Mouse (Mus musculus): Measurements from ENCODE around the gene Tcp11l1. TPM values are rescaled to one million over a fixed set of nuclear protein-coding genes. Genes with fewer than 3 reads are reported as not detected.

Tcp11l1 gene
- polyA plus RNA-seq, 2 experiments: 2.5 to 5.0 TPM

DNA sequence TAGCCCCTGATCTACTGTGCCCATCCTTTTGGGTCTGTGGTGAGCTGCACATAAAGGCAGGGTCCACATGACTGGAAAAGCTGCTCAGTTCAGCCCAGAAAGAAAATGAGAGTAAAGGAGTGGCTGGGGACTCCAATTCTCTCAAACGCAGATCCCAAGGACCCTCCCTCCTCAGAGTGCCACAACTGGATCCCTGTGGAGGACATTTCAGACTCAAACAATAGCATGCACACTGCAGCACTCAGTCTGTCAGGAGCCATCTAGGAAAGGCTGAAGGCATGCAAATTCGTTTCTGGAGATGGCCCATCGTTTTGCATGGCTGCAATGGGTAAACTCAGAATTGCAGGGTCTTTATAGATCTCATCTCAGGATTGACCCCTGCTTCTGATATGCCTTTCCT lies 8.8 kb downstream of the Tcp11l1 start:
- no peak overlapping the region for H3K9ac ChIP-seq (replicated peaks)
- H3K4me2 ChIP-seq (ENCODE audit: low read depth): no peak overlapping the region
- DNase-seq (ENCODE audit: low read depth in 3 of 3, low spot score in 3 of 3): no peak
- peaks cover 0 to 5% of the 10 kb centered on the region in 2 experiments; a peak in 1 of 4 replicates for H3K4me1 ChIP-seq (replicated peaks; ENCODE audit: control insufficient read depth in 2 of 2, insufficient read depth in 2 of 2, low read length in 1 of 2)
- no peak for ATAC-seq (ENCODE audit: insufficient read depth)
- no peaks in the 10 kb centered on the region for H3K36me3 ChIP-seq (replicated peaks; ENCODE audit: control insufficient read depth, insufficient read depth, low read depth)
- TF ChIP-seq CTCF (IDR thresholded peaks at IDR 0.05; ENCODE audit: low read depth) (no peak), EP300 (IDR thresholded peaks at IDR 0.05; ENCODE audit: low read depth) (no peak)
- no peak overlapping the region for H3K4me3 ChIP-seq (ENCODE audit: insufficient read depth in 1 of 2, low read depth in 2 of 2, low read length in 2 of 2)
- H3K27ac ChIP-seq: no peak overlapping the region
- H3K27me3 ChIP-seq (ENCODE audit: control insufficient read depth, insufficient read depth, low read length): no peaks in the 10 kb centered on the region
- no peaks in the 10 kb centered on the region for H3K9me3 ChIP-seq (ENCODE audit: control insufficient read depth, low read length)
- WGBS (ENCODE audit: insufficient replicate concordance): 50% methylated on average over 3 of the region's 3 CpGs

DNA sequence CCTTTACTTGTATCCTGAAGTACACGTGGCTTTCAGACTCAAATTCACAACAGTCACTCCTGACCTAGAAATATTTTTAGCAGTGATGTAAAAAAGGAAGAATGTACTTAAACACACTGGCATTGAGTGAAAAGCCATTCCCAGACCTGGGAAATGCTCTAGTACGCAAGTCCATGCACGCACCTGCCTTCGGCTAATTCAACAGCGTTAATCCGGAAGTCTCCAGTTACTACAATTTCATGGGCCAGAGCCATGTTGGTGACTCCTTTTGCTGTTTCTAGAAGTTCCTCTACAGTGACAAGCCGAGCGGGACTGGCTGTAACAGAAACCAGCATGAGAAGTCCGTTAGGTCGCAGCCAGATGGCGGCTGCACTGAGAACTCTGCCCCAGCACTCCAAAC lies 12.3 kb downstream of the Tcp11l1 start:
- Histone ChIP-seq H3K4me1 (replicated peaks; ENCODE audit: control insufficient read depth in 2 of 2, insufficient read depth in 2 of 2, low read length in 1 of 2) (peaks cover 0 to 5% of the 10 kb centered on the region in 2 experiments; a peak in 1 of 4 replicates), H3K4me3 (ENCODE audit: insufficient read depth in 1 of 2, low read depth in 2 of 2, low read length in 2 of 2) (no peak overlapping the region), H3K4me2 (ENCODE audit: low read depth) (no peak overlapping the region), H3K27ac (no peak overlapping the region), H3K9me3 (ENCODE audit: control insufficient read depth, low read length) (no peaks in the 10 kb centered on the region), H3K36me3 (replicated peaks; ENCODE audit: control insufficient read depth, insufficient read depth, low read depth) (no peaks in the 10 kb centered on the region), H3K27me3 (ENCODE audit: control insufficient read depth, insufficient read depth, low read length) (no peaks in the 10 kb centered on the region), H3K9ac (replicated peaks) (no peak overlapping the region)
- ATAC-seq (ENCODE audit: insufficient read depth): no peak
- DNase-seq (ENCODE audit: low read depth in 3 of 3, low spot score in 3 of 3): no peak
- 76% methylated on average over 11 of the region's 11 CpGs for WGBS (ENCODE audit: insufficient replicate concordance)
- TF ChIP-seq CTCF (IDR thresholded peaks at IDR 0.05; ENCODE audit: low read depth): no peak
- no peak for TF ChIP-seq EP300 (IDR thresholded peaks at IDR 0.05; ENCODE audit: low read depth)

DNA sequence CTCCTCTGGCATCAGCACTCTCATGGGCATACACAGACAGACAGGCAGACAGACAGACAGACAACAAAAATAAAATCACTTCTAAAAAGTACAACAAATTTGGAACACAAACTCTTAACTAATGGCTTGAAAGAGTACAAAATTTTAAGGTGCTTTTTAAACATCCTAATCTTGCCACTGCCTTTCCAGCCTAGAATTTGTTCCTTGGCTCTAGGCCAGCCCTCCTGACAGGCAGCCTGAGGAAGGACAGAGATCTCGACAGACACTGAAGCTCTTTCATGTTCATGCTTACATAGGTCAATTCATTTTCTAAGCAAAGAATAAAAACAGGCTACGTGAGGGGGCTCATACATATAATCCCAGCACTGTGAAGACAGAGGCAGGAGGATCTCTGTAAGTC lies 19.4 kb downstream of the Tcp11l1 start:
- Histone ChIP-seq H3K9me3 (ENCODE audit: control insufficient read depth, low read length) (no peaks in the 10 kb centered on the region), H3K27ac (no peak overlapping the region), H3K4me1 (replicated peaks; ENCODE audit: control insufficient read depth in 2 of 2, insufficient read depth in 2 of 2, low read length in 1 of 2) (peaks cover 0 to 15% of the 10 kb centered on the region in 2 experiments; a peak in 2 of 4 replicates), H3K27me3 (ENCODE audit: control insufficient read depth, insufficient read depth, low read length) (no peaks in the 10 kb centered on the region), H3K4me3 (ENCODE audit: insufficient read depth in 1 of 2, low read depth in 2 of 2, low read length in 2 of 2) (no peak overlapping the region), H3K4me2 (ENCODE audit: low read depth) (no peak overlapping the region), H3K36me3 (replicated peaks; ENCODE audit: control insufficient read depth, insufficient read depth, low read depth) (no peaks in the 10 kb centered on the region), H3K9ac (replicated peaks) (no peak overlapping the region)
- no peak for ATAC-seq (ENCODE audit: insufficient read depth)
- 34% methylated on average over 2 of the region's 2 CpGs for WGBS (ENCODE audit: insufficient replicate concordance)
- DNase-seq (ENCODE audit: low read depth in 3 of 3, low spot score in 3 of 3): no peak
- TF ChIP-seq CTCF (IDR thresholded peaks at IDR 0.05; ENCODE audit: low read depth) (no peak), EP300 (IDR thresholded peaks at IDR 0.05; ENCODE audit: low read depth) (no peak)

GRCm38 (mm10) chr2:104690720-104691119 lies 21.2 kb downstream of the Tcp11l1 start:
- Histone ChIP-seq H3K4me1 (replicated peaks; ENCODE audit: control insufficient read depth in 2 of 2, insufficient read depth in 2 of 2, low read length in 1 of 2) (peaks cover 0 to 17% of the 10 kb centered on the region in 2 experiments; a peak in 2 of 4 replicates), H3K4me3 (ENCODE audit: insufficient read depth in 1 of 2, low read depth in 2 of 2, low read length in 2 of 2) (no peak overlapping the region), H3K36me3 (replicated peaks; ENCODE audit: control insufficient read depth, insufficient read depth, low read depth) (no peaks in the 10 kb centered on the region), H3K27ac (no peak overlapping the region), H3K4me2 (ENCODE audit: low read depth) (no peak overlapping the region), H3K27me3 (ENCODE audit: control insufficient read depth, insufficient read depth, low read length) (no peaks in the 10 kb centered on the region), H3K9ac (replicated peaks) (no peak overlapping the region), H3K9me3 (ENCODE audit: control insufficient read depth, low read length) (no peaks in the 10 kb centered on the region)
- TF ChIP-seq EP300 (IDR thresholded peaks at IDR 0.05; ENCODE audit: low read depth) (no peak), CTCF (IDR thresholded peaks at IDR 0.05; ENCODE audit: low read depth) (no peak)
- ATAC-seq (ENCODE audit: insufficient read depth): no peak
- DNase-seq (ENCODE audit: low read depth in 3 of 3, low spot score in 3 of 3): no peak
- WGBS (ENCODE audit: insufficient replicate concordance): 17% methylated on average over 4 of the region's 4 CpGs

- no peaks in the 10 kb centered on the region for H3K36me3 ChIP-seq (replicated peaks; ENCODE audit: control insufficient read depth, insufficient read depth, low read depth)
- H3K4me2 ChIP-seq (ENCODE audit: low read depth): no peak overlapping the region
- H3K9me3 ChIP-seq (ENCODE audit: control insufficient read depth, low read length): no peaks in the 10 kb centered on the region
- no peak overlapping the region for H3K4me3 ChIP-seq (ENCODE audit: insufficient read depth in 1 of 2, low read depth in 2 of 2, low read length in 2 of 2)
- ATAC-seq (ENCODE audit: insufficient read depth) (no peak), DNase-seq (ENCODE audit: low read depth in 3 of 3, low spot score in 3 of 3) (no peak)
- H3K9ac ChIP-seq (replicated peaks): no peak overlapping the region
- 58% methylated on average over 8 of the region's 8 CpGs for WGBS (ENCODE audit: insufficient replicate concordance)
- no peaks in the 10 kb centered on the region for H3K27me3 ChIP-seq (ENCODE audit: control insufficient read depth, insufficient read depth, low read length)
- H3K4me1 ChIP-seq (replicated peaks; ENCODE audit: control insufficient read depth in 2 of 2, insufficient read depth in 2 of 2, low read length in 1 of 2): peaks cover 0 to 17% of the 10 kb centered on the region in 2 experiments; a peak in 2 of 4 replicates
- no peak for TF ChIP-seq EP300 (IDR thresholded peaks at IDR 0.05; ENCODE audit: low read depth)
- TF ChIP-seq CTCF (IDR thresholded peaks at IDR 0.05; ENCODE audit: low read depth): no peak
- H3K27ac ChIP-seq: no peak overlapping the region
These were observed 23.2 kb downstream of the Tcp11l1 start for GRCm38 (mm10) chr2:104688724-104689123.

Data from liver, embryonic 14.5 days (tissue).